Mouse (Mus musculus): ENCODE results near the gene Runx3. TPM values are rescaled to one million over a fixed set of nuclear protein-coding genes. Genes with fewer than 3 reads are reported as not detected.

Gene Runx3
- polyA plus RNA-seq, 1 experiment = not detected

DNA sequence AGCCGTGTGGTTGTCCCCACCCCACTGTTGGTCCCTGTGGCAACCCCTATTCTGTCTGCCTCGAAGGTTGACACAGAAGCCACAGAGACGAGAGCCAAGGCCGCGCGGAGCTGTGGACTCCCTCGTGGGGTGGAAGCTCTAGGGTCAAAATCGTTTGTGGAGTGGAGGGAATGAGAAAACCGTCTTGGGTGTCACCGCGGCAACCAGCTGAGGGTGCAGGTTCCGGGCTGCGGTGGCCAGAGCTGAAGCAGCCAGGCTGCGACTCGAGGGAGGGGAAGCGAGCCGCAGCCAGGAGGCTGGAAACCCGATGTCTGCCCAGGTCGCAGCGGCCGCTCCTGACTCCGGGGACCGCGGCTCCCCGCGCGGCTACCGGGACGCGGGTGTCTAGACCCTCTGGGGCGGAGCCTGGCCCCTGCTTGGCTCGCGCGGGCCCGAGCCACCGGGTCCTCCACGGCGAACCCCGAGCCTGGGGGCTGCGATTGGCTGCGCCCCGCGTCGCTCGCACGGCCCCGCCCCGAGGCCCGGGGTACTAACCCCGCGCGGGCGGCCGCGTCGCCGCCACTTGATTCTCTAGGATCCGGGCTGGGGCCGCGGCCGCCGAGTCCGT lies 31.6 kb downstream of the Runx3 start:
- Histone ChIP-seq H3K4me3 (ENCODE audit: insufficient read depth, low read depth, low read length) (no peak overlapping the region), H3K4me1 (ENCODE audit: control insufficient read depth, insufficient read depth, low read length) (peaks cover 4% of the 10 kb centered on the region; the same call in 1 of the 2 replicates), H3K27ac (ENCODE audit: insufficient read depth, low read depth, low read length) (no peak overlapping the region)
- WGBS = 2% methylated on average over 63 of the region's 63 CpGs
- TF ChIP-seq CTCF (IDR thresholded peaks at IDR 0.05; ENCODE audit: insufficient read depth, low read depth, low read length) (no peak), POLR2A (IDR thresholded peaks at IDR 0.05; ENCODE audit: insufficient read depth, low read depth, low read length) (no peak)

GRCm38 (mm10) chr4:135152834-135153259 lies 32.4 kb downstream of the Runx3 start:
- Histone ChIP-seq H3K27ac (ENCODE audit: insufficient read depth, low read depth, low read length) (no peak overlapping the region), H3K4me3 (ENCODE audit: insufficient read depth, low read depth, low read length) (peak overlapping the region; percentile 7; the same call in 1 of the 2 replicates), H3K4me1 (ENCODE audit: control insufficient read depth, insufficient read depth, low read length) (peaks cover 4% of the 10 kb centered on the region; the same call in 1 of the 2 replicates)
- TF ChIP-seq CTCF (IDR thresholded peaks at IDR 0.05; ENCODE audit: insufficient read depth, low read depth, low read length) = no peak
- TF ChIP-seq POLR2A (IDR thresholded peaks at IDR 0.05; ENCODE audit: insufficient read depth, low read depth, low read length) = no peak
- under 1% methylated on average over 45 of the region's 45 CpGs for WGBS

- 3% methylated on average over 39 of the region's 39 CpGs for WGBS
- no peak for TF ChIP-seq POLR2A (IDR thresholded peaks at IDR 0.05; ENCODE audit: insufficient read depth, low read depth, low read length)
- TF ChIP-seq CTCF (IDR thresholded peaks at IDR 0.05; ENCODE audit: insufficient read depth, low read depth, low read length) = no peak
- no peak overlapping the region for H3K27ac ChIP-seq (ENCODE audit: insufficient read depth, low read depth, low read length)
- peak overlapping the region; percentile 4; the same call in 1 of the 2 replicates for H3K4me3 ChIP-seq (ENCODE audit: insufficient read depth, low read depth, low read length)
- H3K4me1 ChIP-seq (ENCODE audit: control insufficient read depth, insufficient read depth, low read length) = peaks cover 4% of the 10 kb centered on the region; the same call in 1 of the 2 replicates
These were observed 33.0 kb downstream of the Runx3 start for GRCm38 (mm10) chr4:135153260-135154088.

DNA sequence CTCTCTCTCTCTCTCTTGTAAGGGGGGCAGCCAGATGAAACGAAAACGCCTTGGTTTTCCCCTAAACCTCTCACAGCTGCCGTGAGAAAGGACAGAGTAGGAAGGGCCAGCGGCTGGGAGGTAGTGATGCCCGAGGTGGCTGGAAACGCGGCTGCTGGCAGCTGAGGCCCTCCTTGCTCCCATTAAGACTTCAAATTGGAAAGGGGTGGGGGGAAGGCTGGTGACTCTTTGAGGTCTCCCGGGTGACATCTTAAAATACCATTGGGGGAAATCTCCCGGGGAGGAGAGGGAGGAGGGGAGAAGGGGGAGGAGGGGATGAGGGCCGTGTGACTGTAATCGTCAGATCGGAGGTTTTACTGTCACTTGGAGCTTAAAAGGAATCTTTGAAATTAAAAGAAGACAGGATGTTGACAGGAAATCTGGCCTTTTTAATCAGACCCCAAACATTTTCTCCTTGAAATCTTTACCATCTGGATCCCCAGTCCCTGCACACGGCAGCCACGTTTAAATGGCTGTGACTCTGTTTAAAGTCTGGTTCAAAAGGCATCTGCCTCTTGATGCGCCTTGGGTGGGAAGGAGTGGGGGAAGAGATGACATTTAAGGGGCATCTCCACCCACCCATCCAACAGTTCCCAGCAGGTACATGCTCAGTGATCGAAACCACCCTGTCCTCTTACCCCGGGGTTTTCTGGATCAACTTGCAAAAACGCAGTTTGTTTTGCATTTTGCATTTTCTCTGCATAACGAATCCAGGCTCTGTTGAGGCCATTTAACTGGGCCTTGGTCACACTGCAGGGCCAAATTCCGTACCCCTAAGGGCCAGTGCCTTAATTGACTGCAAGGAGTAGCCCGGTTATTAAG lies 33.9 kb downstream of the Runx3 start:
- H3K4me1 ChIP-seq (ENCODE audit: control insufficient read depth, insufficient read depth, low read length) = peaks cover 4% of the 10 kb centered on the region; the same call in 1 of the 2 replicates
- TF ChIP-seq CTCF (IDR thresholded peaks at IDR 0.05; ENCODE audit: insufficient read depth, low read depth, low read length) (no peak), POLR2A (IDR thresholded peaks at IDR 0.05; ENCODE audit: insufficient read depth, low read depth, low read length) (no peak)
- no peak overlapping the region for H3K27ac ChIP-seq (ENCODE audit: insufficient read depth, low read depth, low read length)
- H3K4me3 ChIP-seq (ENCODE audit: insufficient read depth, low read depth, low read length) = no peak overlapping the region
- 6% methylated on average over 21 of the region's 21 CpGs for WGBS

DNA sequence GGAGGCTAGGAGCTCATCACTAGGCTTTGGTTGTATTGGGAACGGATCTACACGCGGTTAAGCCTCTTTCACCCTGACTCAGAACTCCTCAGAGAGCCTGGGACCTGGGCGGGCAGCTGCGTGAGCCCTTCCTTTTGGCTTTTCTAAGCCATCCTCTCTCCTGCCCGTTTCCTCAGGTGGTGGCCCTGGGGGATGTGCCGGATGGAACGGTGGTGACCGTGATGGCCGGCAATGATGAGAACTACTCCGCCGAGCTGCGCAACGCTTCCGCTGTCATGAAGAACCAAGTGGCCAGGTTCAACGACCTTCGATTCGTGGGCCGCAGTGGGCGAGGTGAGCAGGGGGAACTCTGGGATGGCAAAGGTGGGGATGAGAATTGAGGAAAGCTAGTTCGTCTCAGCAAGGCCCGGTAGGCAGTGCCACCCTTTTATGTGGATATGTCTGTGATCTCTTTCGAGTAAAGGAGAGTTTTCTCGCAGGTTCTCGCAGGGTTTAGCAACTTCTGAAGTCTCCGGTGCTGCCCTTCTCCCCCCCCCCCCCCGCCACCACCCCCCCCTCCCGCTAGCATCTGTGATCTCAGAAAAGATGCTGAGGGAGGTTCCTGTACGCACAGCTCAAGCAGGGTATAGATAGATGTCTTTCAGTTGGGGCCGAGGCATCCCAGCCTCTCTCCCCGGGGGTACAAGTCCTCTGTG lies 34.8 kb downstream of the Runx3 start:
- Histone ChIP-seq H3K4me3 (ENCODE audit: insufficient read depth, low read depth, low read length) (no peak overlapping the region), H3K4me1 (ENCODE audit: control insufficient read depth, insufficient read depth, low read length) (peaks cover 4% of the 10 kb centered on the region; the same call in 1 of the 2 replicates), H3K27ac (ENCODE audit: insufficient read depth, low read depth, low read length) (no peak overlapping the region)
- TF ChIP-seq CTCF (IDR thresholded peaks at IDR 0.05; ENCODE audit: insufficient read depth, low read depth, low read length) (no peak), POLR2A (IDR thresholded peaks at IDR 0.05; ENCODE audit: insufficient read depth, low read depth, low read length) (no peak)
- 5% methylated on average over 31 of the region's 31 CpGs for WGBS

GRCm38 (mm10) chr4:135155805-135156469 lies 35.5 kb downstream of the Runx3 start:
- Histone ChIP-seq H3K4me1 (ENCODE audit: control insufficient read depth, insufficient read depth, low read length) (peaks cover 4% of the 10 kb centered on the region; the same call in 1 of the 2 replicates), H3K27ac (ENCODE audit: insufficient read depth, low read depth, low read length) (no peak overlapping the region), H3K4me3 (ENCODE audit: insufficient read depth, low read depth, low read length) (no peak overlapping the region)
- TF ChIP-seq POLR2A (IDR thresholded peaks at IDR 0.05; ENCODE audit: insufficient read depth, low read depth, low read length) (no peak), CTCF (IDR thresholded peaks at IDR 0.05; ENCODE audit: insufficient read depth, low read depth, low read length) (no peak)
- WGBS = 9% methylated on average over 15 of the region's 15 CpGs

- 4% methylated on average over 6 of the region's 6 CpGs for WGBS
- TF ChIP-seq POLR2A (IDR thresholded peaks at IDR 0.05; ENCODE audit: insufficient read depth, low read depth, low read length) (no peak), CTCF (IDR thresholded peaks at IDR 0.05; ENCODE audit: insufficient read depth, low read depth, low read length) (no peak)
- H3K4me1 ChIP-seq (ENCODE audit: control insufficient read depth, insufficient read depth, low read length) = peaks cover 4% of the 10 kb centered on the region; the same call in 1 of the 2 replicates
- no peak overlapping the region for H3K4me3 ChIP-seq (ENCODE audit: insufficient read depth, low read depth, low read length)
- no peak overlapping the region for H3K27ac ChIP-seq (ENCODE audit: insufficient read depth, low read depth, low read length)
These were observed 36.1 kb downstream of the Runx3 start for GRCm38 (mm10) chr4:135156531-135156930.

Measured in olfactory bulb, adult 2 months (tissue).